Mouse (Mus musculus): ENCODE data around the gene Tm4sf4.

Gene Tm4sf4

DNA sequence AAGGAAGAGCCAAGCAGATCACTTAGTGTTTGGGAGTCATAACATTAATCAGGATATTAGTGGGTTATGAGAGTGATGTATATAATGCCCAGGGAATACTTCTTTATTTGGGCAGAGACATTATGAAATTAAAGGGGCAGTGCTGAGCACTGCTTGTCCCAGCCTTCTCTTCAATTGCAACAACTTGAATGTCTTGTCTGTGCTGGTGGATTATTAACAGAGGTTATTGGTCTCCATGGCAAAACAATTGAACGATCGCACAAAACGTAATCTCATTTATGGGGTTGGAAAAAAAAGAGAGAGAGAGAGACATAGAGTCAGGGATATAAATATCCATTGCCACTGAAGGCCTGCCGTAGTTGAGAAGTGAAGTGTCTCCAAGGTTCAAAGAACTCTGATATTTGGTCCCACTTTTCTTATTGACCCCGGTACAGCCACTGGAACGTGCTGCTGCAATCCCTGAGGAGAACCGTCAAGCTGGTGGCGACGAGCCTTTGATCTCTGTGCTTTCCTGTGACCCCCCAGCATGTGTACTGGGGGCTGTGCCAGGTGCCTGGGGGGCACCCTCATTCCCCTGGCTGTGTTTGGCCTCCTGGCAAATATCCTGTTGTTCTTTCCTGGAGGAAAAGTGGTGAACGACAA, at the start of gene Tm4sf4:
Gene Tm4sf4, plus strand, starts transcription at position 226 of the 642 bp plus-strand sequence.
- no peak for DNase-seq

DNA sequence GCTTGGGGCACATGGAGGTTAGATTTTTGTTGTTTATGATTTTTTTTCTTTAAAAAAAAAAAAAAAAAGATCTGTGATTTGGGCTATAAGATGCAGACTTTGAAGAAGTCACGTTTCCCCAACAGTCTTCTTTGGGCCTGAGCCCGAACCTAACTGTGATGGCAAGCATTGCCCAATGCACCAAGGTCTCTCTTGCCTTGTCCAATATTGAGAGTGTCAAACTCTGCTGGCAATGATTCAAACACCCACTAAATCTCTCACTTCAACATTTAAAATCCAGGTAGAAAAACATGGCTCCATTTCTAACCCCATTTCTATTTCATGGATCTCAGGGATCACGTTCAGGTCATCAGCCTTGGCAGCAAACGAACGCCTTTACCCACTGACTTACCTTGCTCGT, 38.7 kb upstream of the Tm4sf4 start:
- DNase-seq = no peak

DNA sequence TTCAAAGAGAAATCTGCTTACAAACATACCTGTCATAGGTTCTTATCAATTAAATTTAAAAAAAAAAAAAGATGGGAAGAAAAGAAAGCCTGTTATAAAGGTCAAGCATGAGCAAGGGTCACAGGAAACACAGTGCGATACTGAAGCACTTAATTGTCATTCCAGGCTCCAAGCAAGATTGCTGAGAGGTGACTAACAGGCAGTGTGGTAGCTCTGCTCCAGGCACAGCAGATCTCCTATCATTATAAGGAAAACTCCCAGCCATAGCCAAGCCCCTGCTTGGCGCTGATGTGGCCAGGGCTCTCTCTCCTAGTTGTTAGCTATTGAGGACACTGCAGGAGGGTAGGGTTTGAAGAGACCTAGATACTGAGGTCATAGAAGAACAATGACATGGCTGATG, 38.2 kb upstream of the Tm4sf4 start:
- no peak for DNase-seq

DNA sequence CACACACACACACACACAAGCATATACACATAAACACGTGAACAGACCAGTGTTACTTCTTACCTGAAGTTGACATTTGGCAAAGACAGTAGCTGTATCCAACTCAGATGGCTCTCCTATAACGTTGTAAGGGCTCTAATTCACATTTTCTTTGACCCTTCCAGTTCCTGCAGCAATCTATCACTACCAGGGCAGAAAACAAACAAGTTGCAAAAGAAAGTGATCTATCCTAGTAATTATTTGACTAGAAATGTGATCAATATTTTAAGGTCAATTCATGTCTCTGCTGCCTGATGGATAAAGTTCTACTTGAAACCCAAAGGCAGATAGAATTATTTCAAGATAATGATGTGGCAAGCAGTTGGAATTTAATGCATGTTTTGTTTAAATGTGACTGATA, 37.5 kb upstream of the Tm4sf4 start:
- DNase-seq = no peak

DNA sequence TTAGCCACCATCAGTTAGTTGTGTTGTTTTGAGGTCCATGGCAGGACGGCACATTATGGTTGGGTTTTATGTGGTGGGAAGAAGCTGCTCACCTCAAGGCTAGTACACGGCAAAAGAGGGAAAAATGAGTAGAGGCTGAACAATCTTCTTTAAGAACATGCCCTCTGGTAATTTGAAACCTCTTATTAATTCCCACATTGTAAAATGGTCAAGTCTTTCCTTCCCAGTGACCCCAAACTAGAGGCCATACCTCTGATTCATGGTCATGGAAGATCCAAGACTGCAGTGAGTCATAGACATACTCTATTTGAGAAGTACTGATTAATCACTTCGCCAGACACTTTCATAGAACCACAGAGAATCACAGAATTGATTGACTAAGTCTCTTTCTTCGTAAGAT, 13.6 kb upstream of the Tm4sf4 start:
- no peak for DNase-seq

DNA sequence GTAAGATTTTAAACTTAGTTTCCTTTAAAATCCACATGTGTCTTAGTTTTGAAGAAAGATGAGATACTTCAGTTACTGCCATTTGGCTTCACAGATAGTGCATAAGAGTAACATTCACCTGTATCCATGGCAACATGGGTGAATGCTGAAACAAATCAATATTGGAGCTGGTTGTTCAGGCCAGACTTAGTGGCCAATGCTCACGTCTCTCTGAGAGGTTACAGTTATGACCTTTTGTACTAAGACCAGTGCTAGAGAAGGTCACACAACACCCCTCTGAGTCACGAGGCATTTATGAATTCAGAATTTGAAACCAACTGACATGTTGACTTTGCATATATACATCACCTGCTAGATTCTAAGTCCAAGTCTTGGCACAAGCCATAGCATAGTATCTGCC, 4.9 kb upstream of the Tm4sf4 start:
- no peak for DNase-seq

DNA sequence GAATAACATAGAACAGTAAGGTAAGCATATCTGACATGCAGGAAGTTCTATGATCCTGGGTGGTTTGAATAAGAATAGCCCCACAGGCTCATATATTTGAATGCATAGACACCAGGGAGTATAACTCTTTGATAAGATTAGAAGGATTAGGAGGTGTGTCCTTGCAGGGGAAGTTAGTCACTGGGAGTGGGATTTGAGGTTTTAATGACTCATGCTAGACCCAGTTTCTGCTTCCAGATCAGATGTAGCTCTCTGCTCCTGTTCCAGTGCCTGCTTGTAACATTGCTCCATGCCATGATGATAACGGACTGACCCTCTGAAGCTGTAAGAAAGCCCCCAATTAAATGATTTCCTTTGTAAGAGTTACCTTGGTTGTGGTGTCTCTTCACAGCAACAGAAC, 4.5 kb upstream of the Tm4sf4 start:
- no peak for DNase-seq

DNA sequence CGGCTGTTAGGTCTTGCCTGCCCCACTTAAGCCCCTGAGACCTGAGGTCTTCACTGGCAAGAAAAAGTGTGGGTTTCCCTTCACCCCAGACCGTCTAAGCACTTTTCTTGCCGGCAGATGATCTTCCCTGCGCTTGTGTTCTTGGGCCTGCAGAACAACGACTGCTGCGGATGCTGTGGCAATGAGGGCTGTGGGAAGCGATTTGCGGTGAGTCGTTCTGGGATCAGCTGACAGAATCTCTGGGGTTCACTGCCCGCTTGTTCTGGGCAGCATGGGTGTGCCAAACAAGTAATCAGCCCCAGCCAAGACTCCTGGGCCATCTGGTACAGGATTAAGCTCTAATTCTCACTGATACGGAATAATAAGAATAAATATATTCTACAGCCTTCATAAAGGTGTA, 1.2 kb downstream of the Tm4sf4 start:
- DNase-seq = no peak

DNA sequence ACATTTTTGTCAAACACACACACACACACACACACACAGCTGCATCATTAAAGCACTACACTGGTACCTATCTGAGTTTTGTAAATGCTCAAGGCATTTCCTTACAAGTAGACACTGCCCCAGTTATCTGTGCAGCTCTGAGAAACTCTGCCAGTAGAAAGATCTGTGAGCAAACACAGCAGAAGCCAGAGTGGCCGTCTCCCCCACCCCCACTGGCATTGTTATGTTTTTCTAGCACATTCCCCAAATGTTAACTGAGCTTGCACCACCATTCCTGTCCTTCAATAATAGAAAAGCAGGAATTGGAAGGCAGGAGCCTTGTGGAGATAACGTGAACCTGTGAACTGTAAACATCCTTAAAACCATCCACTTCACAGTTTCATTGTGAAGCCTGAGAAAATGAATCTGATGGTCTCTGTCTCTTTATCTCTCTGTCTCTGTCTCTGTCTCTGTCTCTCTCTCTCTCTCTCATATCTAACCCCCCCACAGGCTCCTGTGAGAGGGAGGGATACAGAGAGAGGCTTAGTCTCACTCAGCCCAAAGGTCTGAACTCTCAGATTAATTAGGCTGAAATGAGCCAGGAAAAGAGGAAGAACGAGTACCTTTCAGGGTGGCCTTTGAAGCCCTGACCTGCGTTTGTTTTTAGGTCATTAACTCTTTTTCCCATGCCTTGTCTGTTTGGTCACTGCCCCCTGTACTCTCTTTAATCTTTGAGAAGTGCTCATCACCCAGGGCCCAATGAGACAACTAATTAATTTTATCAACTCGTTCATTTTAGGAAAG, 3.8 kb downstream of the Tm4sf4 start:
- no peak for DNase-seq

DNA sequence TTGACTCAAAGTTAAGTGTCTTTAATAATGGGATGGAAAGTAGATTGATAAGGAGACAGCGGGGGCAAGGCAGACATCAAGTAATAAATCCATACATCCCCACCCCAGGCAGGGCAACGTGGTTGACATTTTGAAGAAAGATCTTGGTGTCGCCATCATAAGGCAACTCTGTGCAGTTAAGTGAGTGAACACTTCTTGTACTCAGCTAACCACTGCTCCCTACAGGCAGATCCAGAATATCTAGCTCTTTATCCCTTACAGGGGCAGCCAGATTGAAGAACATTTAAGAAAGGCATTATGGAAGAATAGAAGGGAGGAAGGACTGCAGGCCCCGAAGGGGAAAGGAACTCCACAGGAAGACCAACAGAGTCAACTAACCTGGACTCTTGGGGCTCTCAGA, 4.4 kb downstream of the Tm4sf4 start:
- DNase-seq = no peak

DNA sequence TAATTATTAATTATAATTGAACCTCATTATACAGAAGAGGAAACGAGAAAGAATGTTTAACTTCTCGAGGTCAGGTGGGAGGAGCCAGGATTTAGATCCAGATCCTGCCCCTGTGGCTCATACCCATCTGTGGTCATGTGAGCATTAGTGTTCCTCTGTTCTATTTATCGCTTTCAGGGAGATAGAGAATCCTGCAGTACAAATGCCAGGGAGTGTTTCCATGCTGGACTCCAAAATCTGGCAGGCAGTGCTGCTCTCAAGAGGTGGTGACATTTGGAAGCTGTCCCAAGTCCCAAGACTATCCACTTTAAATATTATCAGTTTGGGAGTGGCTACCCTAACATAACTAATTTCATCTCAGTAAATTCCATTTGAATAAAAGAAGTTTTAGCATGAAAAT, 6.6 kb downstream of the Tm4sf4 start:
- DNase-seq = no peak

DNA sequence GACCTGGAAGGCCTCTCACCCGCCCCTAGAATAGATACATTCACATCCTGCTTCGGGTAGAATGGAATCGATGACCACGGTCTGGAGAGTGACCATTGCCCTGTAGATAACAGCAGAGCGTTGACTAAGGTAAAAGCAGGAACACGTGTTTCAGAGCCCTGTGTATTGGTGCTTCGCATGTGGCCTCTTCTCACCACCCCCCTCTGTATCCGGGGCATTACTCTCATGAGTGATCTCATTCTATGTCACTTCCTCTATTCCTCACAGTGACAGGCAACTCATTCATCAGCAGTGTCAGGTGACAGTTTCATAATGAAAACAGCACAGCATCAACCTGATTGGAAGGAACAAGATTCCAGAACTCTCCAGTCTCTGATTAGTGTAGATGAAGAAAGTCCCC, 10.2 kb downstream of the Tm4sf4 start:
- no peak for DNase-seq

DNA sequence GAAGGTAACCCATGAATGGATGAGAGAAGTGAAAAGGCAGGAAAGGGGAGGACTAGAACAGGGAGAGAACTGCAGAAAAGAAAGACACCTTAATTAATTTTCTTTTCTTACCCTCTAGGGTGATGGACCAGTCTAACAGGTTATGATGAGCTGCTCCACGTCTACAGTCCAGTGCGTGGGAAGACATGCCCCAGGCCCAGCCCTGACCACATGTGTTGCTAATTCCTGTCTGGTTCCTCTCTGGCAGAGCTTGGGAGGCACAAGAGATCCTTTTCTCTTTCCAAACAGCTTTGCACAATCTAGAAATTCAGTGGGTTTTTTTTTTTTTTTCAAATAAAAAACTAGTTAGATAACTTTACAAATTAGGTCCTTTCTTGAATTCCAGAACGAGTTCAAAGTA, 15.8 kb downstream of the Tm4sf4 start:
- no peak for DNase-seq

DNA sequence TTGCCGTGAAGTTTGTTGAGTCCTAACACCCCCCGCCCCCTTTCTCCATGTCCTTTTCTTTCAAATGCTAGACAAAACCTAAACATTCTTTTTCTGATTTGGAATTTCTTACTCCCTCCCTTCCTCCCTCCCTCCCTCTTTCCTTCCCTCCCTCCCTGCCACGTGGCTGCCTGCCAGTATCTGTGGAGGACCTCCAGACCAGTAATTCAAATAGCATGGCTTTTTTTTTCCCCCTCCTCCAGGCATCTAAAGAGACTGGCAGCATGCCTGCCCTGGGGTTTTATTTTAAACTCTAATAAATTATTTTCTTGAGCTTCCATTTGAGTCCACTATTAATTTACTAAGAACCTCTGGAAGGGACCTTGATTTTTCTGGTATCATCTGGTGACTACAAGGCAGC, 20.6 kb downstream of the Tm4sf4 start:
- no peak for DNase-seq

DNA sequence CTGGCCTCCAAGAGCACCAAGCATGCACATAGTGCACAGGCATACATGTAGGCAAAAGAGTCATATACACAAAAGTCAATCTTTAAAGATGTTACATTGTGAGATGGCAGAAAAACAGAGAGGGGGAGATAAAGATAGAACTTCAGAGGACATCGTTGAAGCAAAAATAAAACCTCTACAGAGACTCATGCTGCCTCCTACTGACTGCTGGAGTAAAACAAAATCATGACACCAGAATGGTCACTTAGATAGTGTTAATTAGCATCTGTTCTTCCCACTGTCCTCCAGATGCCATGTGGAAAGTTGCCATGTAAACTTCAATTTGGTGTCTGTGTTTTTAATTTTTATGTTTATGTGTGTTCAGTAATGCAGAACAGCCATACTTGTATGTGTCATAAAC, 22.8 kb downstream of the Tm4sf4 start:
- DNase-seq = no peak

DNA sequence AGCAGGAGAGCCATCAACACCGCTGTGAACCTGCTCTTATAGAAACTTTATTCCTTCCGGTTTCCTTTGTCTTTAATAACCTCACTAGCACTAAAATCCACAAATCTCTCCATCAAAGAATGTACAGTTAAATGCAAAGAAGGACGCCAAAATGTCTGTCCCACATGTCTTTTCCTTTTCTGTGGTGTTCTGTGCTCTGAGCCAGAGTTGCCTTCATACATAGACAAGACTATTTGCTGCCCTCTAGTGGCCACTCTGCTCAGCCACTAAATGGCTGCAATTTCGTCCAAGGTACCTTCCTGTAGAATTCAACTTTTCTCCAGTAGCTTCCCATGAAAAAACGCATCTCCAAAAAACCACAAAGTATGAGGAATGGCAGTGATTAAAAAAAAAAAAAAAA, 23.3 kb downstream of the Tm4sf4 start:
- peak; percentile 3 for DNase-seq

DNA sequence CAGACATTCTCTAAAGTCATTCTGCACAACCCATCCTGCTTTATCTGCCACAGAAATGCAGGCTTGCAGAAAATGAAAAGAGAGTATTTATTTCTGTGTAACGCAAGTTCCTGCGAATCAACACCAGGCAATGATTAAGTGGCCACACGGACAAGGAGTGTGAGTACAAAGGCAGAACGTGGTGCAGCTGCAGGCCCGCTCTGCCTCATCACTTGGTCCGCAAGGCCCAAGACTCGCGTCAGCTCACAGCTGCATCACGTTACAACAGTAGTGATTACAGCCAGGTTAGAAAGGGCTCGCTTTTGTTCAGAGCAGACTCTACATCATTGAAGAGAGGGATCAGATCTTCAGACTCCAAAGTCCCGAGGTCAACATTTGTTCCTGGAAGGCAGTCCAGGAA, 33.5 kb downstream of the Tm4sf4 start:
- DNase-seq = no peak

DNA sequence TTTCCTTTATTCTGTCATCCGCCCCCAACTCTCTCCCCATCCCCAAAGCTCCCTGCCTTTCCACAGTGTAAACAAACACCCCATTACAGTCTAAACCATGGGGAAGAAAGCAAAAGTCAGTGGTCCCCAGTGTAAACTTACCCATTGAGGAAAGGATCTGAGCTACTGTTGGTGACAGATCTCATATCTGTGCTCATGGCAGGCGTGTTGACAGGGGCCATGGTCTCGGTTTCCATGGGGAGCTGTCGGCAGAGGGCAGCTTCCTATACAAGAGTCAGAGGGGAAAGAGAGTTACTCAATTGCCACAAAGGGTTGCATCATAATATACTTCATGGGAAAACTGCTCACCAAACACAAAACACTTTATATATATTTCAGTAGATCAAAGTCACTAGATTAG, 38.2 kb downstream of the Tm4sf4 start:
- DNase-seq = no peak

DNA sequence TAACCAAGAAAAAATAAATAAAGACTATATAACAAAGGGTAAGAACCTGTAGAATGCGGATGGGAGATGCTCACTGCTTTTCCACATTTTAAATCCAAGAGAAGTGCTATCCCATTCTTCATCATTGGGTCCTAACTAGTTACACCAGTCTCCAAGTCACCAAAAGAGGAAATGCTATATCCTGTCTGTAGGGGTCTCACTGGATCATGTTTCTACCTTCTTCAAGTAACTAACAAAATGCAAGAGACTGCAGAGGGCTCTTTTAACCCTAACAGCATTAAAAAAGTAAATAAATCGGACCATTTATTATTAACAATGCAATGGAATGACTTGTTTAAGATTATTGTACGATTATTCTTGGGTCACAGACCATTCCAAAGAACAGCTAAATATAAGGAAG, 41.2 kb downstream of the Tm4sf4 start:
- no peak for DNase-seq

DNA sequence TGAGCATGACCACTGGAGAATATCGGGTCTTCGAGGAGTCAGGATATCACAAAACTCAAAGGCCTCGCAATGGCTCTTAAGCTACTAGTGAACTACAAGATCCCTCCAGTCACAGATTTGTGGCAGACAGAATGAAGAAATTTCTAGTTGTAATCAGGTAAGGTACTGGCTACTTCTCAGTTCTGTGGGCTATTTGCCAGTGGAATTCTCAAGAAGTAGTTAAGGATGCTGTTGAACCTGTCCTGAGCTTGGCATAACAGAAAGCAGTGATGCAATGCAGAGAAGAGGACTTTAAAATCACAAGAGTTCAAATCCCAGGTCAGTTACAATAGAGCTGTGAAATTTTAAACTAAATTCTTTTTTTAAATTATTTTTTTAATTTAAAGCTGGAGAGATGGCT, 44.2 kb downstream of the Tm4sf4 start:
- DNase-seq = no peak

DNA sequence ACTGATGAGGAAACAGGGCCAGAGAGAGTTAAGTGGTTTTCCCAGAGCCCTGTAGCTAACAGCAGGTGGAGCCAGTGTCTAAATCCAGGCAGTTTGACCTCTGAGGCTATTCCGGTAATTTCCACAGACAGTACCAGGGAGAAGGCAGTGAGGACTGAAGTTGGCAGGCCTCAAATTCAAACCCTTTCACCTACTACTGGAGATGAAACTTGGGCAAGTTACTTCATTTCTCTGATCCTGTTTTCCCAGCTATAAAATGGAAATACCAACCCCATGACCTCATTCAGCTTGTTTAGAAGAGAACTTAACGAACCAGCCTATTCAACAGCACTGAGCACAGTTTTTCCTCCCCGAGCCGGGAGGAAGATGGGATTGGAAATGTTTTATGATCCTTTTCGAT, 45.2 kb downstream of the Tm4sf4 start:
- no peak for DNase-seq

DNA sequence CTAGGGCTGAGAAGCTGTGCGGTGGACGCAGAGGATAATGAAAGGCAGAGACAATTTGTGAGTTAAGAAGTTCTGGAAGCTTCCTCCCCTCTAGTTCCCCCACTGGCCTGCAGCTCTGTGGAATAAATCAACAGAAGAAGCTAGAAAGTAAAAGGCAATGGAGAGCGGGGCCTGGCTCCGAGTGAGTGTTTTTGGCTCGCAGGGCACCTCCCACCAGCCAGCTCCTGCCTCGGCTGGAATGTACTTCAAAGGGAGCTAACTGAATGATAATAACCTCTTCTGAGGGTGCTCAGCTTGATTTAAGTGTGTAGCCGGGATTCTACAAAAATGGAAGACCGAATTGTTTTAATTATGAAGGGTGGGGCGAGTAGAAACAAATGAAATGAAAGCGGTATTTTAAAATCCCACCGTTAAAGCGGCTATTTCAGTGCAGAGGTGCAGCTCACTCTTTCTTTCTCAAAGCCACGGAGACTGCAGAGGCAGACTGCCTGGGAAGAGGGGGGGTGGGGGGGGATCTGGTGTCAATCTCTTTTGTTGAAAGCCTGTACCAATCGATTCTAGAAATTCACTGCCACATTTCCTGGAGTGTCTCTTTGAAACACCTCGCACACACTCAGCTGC, 46.0 kb downstream of the Tm4sf4 start:
- no peak for DNase-seq

DNA sequence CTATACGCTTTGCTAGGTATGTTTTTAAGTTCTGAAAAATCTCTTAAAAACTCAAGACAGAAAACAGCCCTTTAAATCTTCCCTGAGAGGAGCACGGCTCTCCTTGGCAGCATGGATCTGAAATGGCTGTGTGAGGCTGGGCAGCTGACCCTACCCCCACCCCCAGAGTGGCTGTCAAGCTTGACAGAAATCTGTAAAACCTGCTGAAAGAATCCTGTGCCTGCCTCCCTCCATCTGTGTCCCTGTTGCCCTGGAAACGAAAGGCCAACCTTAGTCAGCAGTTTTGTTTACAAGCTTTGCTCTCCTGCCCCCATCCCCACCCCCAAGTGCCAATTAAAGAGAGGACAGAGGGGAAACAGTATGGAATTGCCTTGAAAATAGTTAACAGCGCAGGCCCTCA, 47.3 kb downstream of the Tm4sf4 start:
- no peak for DNase-seq

DNA sequence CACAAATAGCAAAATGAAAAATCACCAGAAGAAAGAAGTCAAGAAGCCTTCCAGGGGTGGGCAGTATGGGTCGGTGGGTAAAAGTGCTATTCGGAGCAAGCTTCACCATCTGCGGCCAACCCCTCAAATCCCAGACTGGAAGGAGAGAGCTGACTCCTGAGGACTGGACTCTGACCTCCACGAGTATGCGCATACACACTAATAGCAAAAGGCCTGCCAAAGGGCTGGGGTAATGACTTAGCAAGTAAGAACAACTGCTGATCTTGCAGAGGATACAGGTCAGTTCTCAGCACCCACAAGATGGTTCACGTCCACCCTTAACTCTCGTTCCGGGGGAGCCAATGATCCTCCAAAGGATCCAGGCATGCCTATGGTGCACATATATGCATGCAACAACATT, 49.3 kb downstream of the Tm4sf4 start:
- no peak for DNase-seq

DNA sequence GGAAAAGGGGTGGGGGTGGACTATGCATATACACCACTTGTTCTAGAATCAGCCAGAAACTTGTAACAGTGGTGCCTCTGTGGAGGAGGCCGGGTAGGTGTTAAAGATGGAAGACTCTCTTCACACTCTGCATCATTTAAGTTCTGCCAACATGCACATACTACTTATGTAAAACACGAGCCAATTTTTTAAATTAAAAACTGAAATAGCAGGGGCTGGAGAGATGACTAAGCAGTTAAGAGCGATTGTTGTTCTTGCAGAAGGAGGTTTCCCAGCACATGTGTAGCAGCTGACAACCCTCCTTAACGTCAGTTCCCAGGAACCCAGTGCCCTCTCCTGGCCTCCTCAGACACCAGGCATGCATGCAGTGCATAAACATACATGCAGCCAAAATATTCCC, 55.5 kb downstream of the Tm4sf4 start:
- no peak for DNase-seq
